ENCODE assay signal across 12 mouse cellular contexts in the genomic region with DNA sequence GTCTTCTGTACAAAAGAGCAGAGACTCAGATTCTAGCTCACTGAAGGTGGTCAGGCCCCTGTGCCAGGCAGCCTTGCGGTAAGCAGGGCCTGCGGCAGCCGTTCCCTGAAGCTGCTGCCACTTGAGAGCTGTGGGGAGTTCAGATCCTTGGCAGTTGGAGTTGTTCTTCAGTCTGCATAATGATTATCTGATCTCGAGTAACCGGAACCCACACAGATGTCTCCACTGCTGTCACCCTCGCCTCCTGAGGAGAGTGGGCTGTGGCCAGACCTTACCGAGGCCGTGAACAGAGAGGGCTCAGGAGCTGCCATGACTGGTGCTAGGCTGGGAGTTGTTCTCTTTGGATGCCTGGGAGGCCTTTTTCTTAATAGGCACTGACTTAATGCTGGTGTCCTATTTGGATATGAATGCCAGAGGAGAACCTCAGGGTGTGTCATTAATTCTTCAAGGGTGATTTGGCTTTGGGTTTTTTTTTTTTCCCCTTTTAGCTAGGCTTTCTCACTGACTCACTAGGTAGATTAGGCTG. TPM values are rescaled to one million over a fixed set of nuclear protein-coding genes. Genes with fewer than 3 reads are reported as not detected.
A peak's percentile ranks its signal among the peaks of the same experiment; 100 is the strongest.
DNase-seq lines count a peak whose midpoint lies in the region; ATAC-seq and TF ChIP-seq lines count a peak whose summit lies in the region.
"Had no signal": no experiment of that assay in that cellular context is flagged by ENCODE, and none has a peak within 500 bp of the region (broad histone marks: within the 10 kb centered on the region; RNA-seq: fewer than 3 reads in every experiment).

No protein-coding gene starts in this region.

- H3K27me3 ChIP-seq in heart, embryonic 15.5 days: no peaks in the 10 kb centered on the region
- H3K27me3 ChIP-seq in E14TG2a.4 (ENCODE audit: insufficient read depth, low read length): no peaks in the 10 kb centered on the region
- H3K27me3 ChIP-seq: megakaryocyte, embryonic 14.5 days had no signal

- TF ChIP-seq CTCF in E14TG2a.4 (conservative IDR thresholded peaks at IDR 0.05; ENCODE audit: low read length): no peak

- H3K4me3 ChIP-seq in heart, embryonic 15.5 days: 0 out of 2 replicates have a peak overlapping the region, but pooled peaks have one; percentile 1
- H3K4me3 ChIP-seq in E14TG2a.4 (replicated peaks; ENCODE audit: low read length): peak overlapping the region; percentile 41; the same call in 1 of the 2 replicates
- H3K4me3 ChIP-seq: megakaryocyte, embryonic 14.5 days had no signal

- H3K9ac ChIP-seq in heart, embryonic 15.5 days: no peak overlapping the region

- WGBS in heart, embryonic 15.5 days: 41% methylated on average over 8 of the region's 8 CpGs

- peak overlapping the region; percentile 57 for H3K27ac ChIP-seq in heart, embryonic 15.5 days

- peaks cover 71% of the 10 kb centered on the region for H3K4me1 ChIP-seq in heart, embryonic 15.5 days (replicated peaks)
- peaks cover 98% of the 10 kb centered on the region for H3K4me1 ChIP-seq in E14TG2a.4 (replicated peaks; ENCODE audit: low read depth, low read length)

- no peak for ATAC-seq in heart, embryonic 15.5 days (replicated peaks; ENCODE audit: insufficient number of reproducible peaks, insufficient read depth, low FRiP score, low read depth)

- peak overlapping the region; percentile 14; the same call in 1 of the 2 replicates for H3K4me2 ChIP-seq in heart, embryonic 15.5 days

- no peak for DNase-seq in heart, adult 11 months
- DNase-seq in cerebellum, postnatal 25 days: peak; percentile 51 to 52
- DNase-seq in induced T-regulatory cell, adult 2 months (ENCODE audit: low read depth): peak; percentile 37
- no peak for DNase-seq in layer of hippocampus, postnatal 36 days
- no peak for DNase-seq in kidney, adult 8-10 months
- no peak for DNase-seq in yolk sac, embryonic 10.5 days (ENCODE audit: low spot score)
- DNase-seq: kidney, postnatal 4 days; thymus, adult 18-20 months had no signal

- no peaks in the 10 kb centered on the region for H3K9me3 ChIP-seq in heart, embryonic 15.5 days (replicated peaks)
- H3K9me3 ChIP-seq in E14TG2a.4 (ENCODE audit: low read length): no peaks in the 10 kb centered on the region
- H3K9me3 ChIP-seq: megakaryocyte, embryonic 14.5 days had no signal

- peaks cover 54% of the 10 kb centered on the region for H3K36me3 ChIP-seq in heart, embryonic 15.5 days
- peaks cover 100% of the 10 kb centered on the region for H3K36me3 ChIP-seq in E14TG2a.4 (ENCODE audit: insufficient read depth, low read length)

RNA-seq across cellular contexts. Expression of gene Ppp1cc, which starts 8.6 kb away (rescaled TPM):
- polyA plus RNA-seq in heart, embryonic 15.5 days (2015; fragmentation: Nextera tagmentation; extraction: Ambion mirVana): 198 and 233 TPM in 2 replicates
- 100 to 1,000 TPM; 223 to 225 TPM for total RNA-seq in layer of hippocampus, postnatal 36 days (2021)

RNA-seq across cellular contexts. Expression of gene Ccdc63, which starts 26.1 kb away (rescaled TPM):
- 0.16 and 0.42 TPM in 2 replicates for polyA plus RNA-seq in heart, embryonic 15.5 days (2015; fragmentation: Nextera tagmentation; extraction: Ambion mirVana)
- 1 to 10 TPM in 1 of 2 experiments, under 1 TPM in 1; 0.68 to 1.1 TPM for total RNA-seq in layer of hippocampus, postnatal 36 days (2021)
- polyA plus RNA-seq: embryonic facial prominence, embryonic 11.5 days had no signal

RNA-seq across cellular contexts. Expression of gene Hvcn1, which starts 39.9 kb away (rescaled TPM):
- 2.6 and 4.1 TPM in 2 replicates for polyA plus RNA-seq in heart, embryonic 15.5 days (2015; fragmentation: Nextera tagmentation; extraction: Ambion mirVana)
- total RNA-seq in layer of hippocampus, postnatal 36 days (2021): 1 to 10 TPM; 2.4 to 3.3 TPM

Comparison
In these comparisons a context has a peak if more than half of its experiments do, and no peak if none do; other contexts are left out.
1. DNase-seq: peak in cerebellum, postnatal 25 days (2 of 2) and induced T-regulatory cell, adult 2 months (single experiment); none in heart, adult 11 months (single experiment), layer of hippocampus, postnatal 36 days (0 of 2), kidney, adult 8-10 months (0 of 2) and yolk sac, embryonic 10.5 days (single experiment).